Mouse (Mus musculus): ENCODE results near the gene Fadd. TPM values are rescaled to one million over a fixed set of nuclear protein-coding genes. Genes with fewer than 3 reads are reported as not detected.
A peak's percentile ranks its signal among the peaks of the same experiment; 100 is the strongest.

Fadd gene
- total RNA-seq (2015; ENCODE audit: low replicate concordance) (2.9 and 6.7 TPM in 2 replicates), total RNA-seq (2017; ENCODE audit: low replicate concordance) (0.51 and 0.91 TPM in 2 replicates)

- peak; percentile 77 for ATAC-seq (replicated peaks; ENCODE audit: low FRiP score, poor library complexity, severe bottlenecking)
Measured at GRCm38 (mm10) chr7:144582284-144582980, at the start of gene Fadd. Fadd (minus strand) TSS chr7:144582463.

GRCm38 (mm10) chr7:144630622-144631021, 48.4 kb upstream of the Fadd start:
- ATAC-seq (replicated peaks; ENCODE audit: low FRiP score, poor library complexity, severe bottlenecking): no peak

GRCm38 (mm10) chr7:144628334-144628915, 46.2 kb upstream of the Fadd start:
- no peak for ATAC-seq (replicated peaks; ENCODE audit: low FRiP score, poor library complexity, severe bottlenecking)

- no peak for ATAC-seq (replicated peaks; ENCODE audit: low FRiP score, poor library complexity, severe bottlenecking)
Measured at GRCm38 (mm10) chr7:144627606-144628333, 45.5 kb upstream of the Fadd start.

- ATAC-seq (replicated peaks; ENCODE audit: low FRiP score, poor library complexity, severe bottlenecking): no peak
Measured at GRCm38 (mm10) chr7:144626042-144626441, 43.8 kb upstream of the Fadd start.

GRCm38 (mm10) chr7:144620721-144621681, 38.7 kb upstream of the Fadd start:
- ATAC-seq (replicated peaks; ENCODE audit: low FRiP score, poor library complexity, severe bottlenecking): no peak

GRCm38 (mm10) chr7:144620315-144620714, 38.1 kb upstream of the Fadd start:
- ATAC-seq (replicated peaks; ENCODE audit: low FRiP score, poor library complexity, severe bottlenecking): no peak

- no peak for ATAC-seq (replicated peaks; ENCODE audit: low FRiP score, poor library complexity, severe bottlenecking)
Measured at GRCm38 (mm10) chr7:144615343-144615742, 33.1 kb upstream of the Fadd start.

GRCm38 (mm10) chr7:144612829-144613228, 30.6 kb upstream of the Fadd start:
- ATAC-seq (replicated peaks; ENCODE audit: low FRiP score, poor library complexity, severe bottlenecking): no peak

GRCm38 (mm10) chr7:144612351-144612750, 30.1 kb upstream of the Fadd start:
- no peak for ATAC-seq (replicated peaks; ENCODE audit: low FRiP score, poor library complexity, severe bottlenecking)

- ATAC-seq (replicated peaks; ENCODE audit: low FRiP score, poor library complexity, severe bottlenecking): no peak
Measured at GRCm38 (mm10) chr7:144611595-144611994, 29.3 kb upstream of the Fadd start.

GRCm38 (mm10) chr7:144609568-144609967, 27.3 kb upstream of the Fadd start:
- no peak for ATAC-seq (replicated peaks; ENCODE audit: low FRiP score, poor library complexity, severe bottlenecking)

- ATAC-seq (replicated peaks; ENCODE audit: low FRiP score, poor library complexity, severe bottlenecking): no peak
Measured at GRCm38 (mm10) chr7:144607862-144608261, 25.6 kb upstream of the Fadd start.

GRCm38 (mm10) chr7:144604735-144605134, 22.5 kb upstream of the Fadd start:
- no peak for ATAC-seq (replicated peaks; ENCODE audit: low FRiP score, poor library complexity, severe bottlenecking)

- no peak for ATAC-seq (replicated peaks; ENCODE audit: low FRiP score, poor library complexity, severe bottlenecking)
Measured at GRCm38 (mm10) chr7:144604291-144604690, 22.0 kb upstream of the Fadd start.

GRCm38 (mm10) chr7:144600333-144600900, 18.2 kb upstream of the Fadd start:
- ATAC-seq (replicated peaks; ENCODE audit: low FRiP score, poor library complexity, severe bottlenecking): no peak

GRCm38 (mm10) chr7:144589508-144589907, 7.2 kb upstream of the Fadd start:
- ATAC-seq (replicated peaks; ENCODE audit: low FRiP score, poor library complexity, severe bottlenecking): no peak

- ATAC-seq (replicated peaks; ENCODE audit: low FRiP score, poor library complexity, severe bottlenecking): no peak
Measured at GRCm38 (mm10) chr7:144587291-144587690, 5.0 kb upstream of the Fadd start.

GRCm38 (mm10) chr7:144585648-144586047, 3.4 kb upstream of the Fadd start:
- no peak for ATAC-seq (replicated peaks; ENCODE audit: low FRiP score, poor library complexity, severe bottlenecking)
